Mouse (Mus musculus) heart, postnatal 0 days (tissue): ENCODE measurements at regions not wholly inside any gene's neighbourhood (a gene's known extent, or its start where the extent isn't known, plus 50 kb on each side); places are given as distances from the start of the nearest gene placed in this dataset.

Experiments
- CTCF ChIP-seq: IDR thresholded peaks from 2 replicates; pipeline ENCODE4 v1.5.1; 2016; ENCODE audit warnings: antibody characterized with exemption, control low read depth, low read depth
- EP300 ChIP-seq: IDR thresholded peaks from 2 replicates; pipeline ENCODE4 v1.6.1; 2016; ENCODE audit warnings: antibody characterized with exemption, low read depth

- TF ChIP-seq CTCF (peak; percentile 100), EP300 (no peak)
Measured at GRCm38 (mm10) chr10:99615779-99616178, 143.7 kb downstream of the Csl start.
